Mouse (Mus musculus) kidney, embryonic 14.5 days (tissue): ENCODE results near the gene Cd274. TPM values are rescaled to one million over a fixed set of nuclear protein-coding genes. Genes with fewer than 3 reads are reported as not detected.

Experiments used
- ATAC-seq: fragments of 200-750 bp; cut with Nextera tagmentation; 2 replicates; pipeline ENCODE4 v1.8.0; 2017; ENCODE audit warnings: moderate number of reproducible peaks, mild to moderate bottlenecking, moderate TSS enrichment, moderate library complexity; ENCODE audit not compliant: low FRiP score, low TSS enrichment
- H3K27ac ChIP-seq: fragments of 300-500 bp; sonication (generic); 2 replicates; pipeline ENCODE4 v1.5.1; 2014; ENCODE audit warnings: low read depth, mild to moderate bottlenecking, low read length, moderate library complexity, mixed read lengths
- H3K27me3 ChIP-seq: fragments of 300-500 bp; sonication (generic); 2 replicates; pipeline ENCODE4 v1.6.1; 2014; ENCODE audit warnings: mild to moderate bottlenecking, low read length; ENCODE audit not compliant: control insufficient read depth, insufficient read depth
- H3K36me3 ChIP-seq: fragments of 300-500 bp; sonication (generic); 2 replicates; pipeline ENCODE4 v1.6.1; 2014; ENCODE audit warnings: low read length, mixed read lengths; ENCODE audit not compliant: control insufficient read depth, insufficient read depth
- H3K4me1 ChIP-seq: fragments of 300-500 bp; sonication (generic); 2 replicates; pipeline ENCODE4 v1.6.1; 2014; ENCODE audit warnings: low read length, mixed read lengths; ENCODE audit not compliant: control insufficient read depth, insufficient read depth
- H3K4me2 ChIP-seq: fragments of 300-500 bp; sonication (generic); replicated peaks from 2 replicates; pipeline ENCODE4 v1.6.1; 2014; ENCODE audit warnings: low read depth, mild to moderate bottlenecking, low read length
- H3K4me3 ChIP-seq: fragments of 300-500 bp; sonication (generic); 2 replicates; pipeline ENCODE4 v1.5.1; 2014; ENCODE audit warnings: mild to moderate bottlenecking, low read length
- H3K9ac ChIP-seq: fragments of 300-500 bp; sonication (generic); 2 replicates; pipeline ENCODE4 v1.6.1; 2014; ENCODE audit warnings: low read depth, mild to moderate bottlenecking, low read length, moderate library complexity
- H3K9me3 ChIP-seq: fragments of 300-500 bp; sonication (generic); 2 replicates; pipeline ENCODE4 v1.6.1; 2016; ENCODE audit warnings: low read length; ENCODE audit not compliant: control insufficient read depth
- WGBS: fragments of 180-500 bp; shearing (Covaris S2); extraction: QIAGEN DNeasy Blood & Tissue Kit; methylation state at CpG from one replicate; pipeline ENCODE4 v1.1.7; 2014; 5-methylcytosine and 5-hydroxymethylcytosine counted together
- polyA plus RNA-seq: library from polyadenylated mRNA; unstranded; fragments of >200 nt; fragmentation: Nextera tagmentation; extraction: Ambion mirVana; gene quantifications from 2 replicates; pipeline ENCODE4 v1.2.1, GENCODE M21; 2014

Gene Cd274
- 0.19 and 0.39 TPM in 2 replicates for polyA plus RNA-seq

GRCm38 (mm10) chr19:29366969-29367622 lies at the start of gene Cd274, which contains the start of gene Plgrkt:
Gene Cd274 (plus strand): TSS chr19:29367455.
Gene Plgrkt (minus strand): TSS chr19:29367390.
- Histone ChIP-seq H3K9ac (peak within 1 kb of the TSS; percentile 38), H3K4me3 (peak within 1 kb of the TSS; percentile 50), H3K36me3 (no peaks in the 10 kb centered on the region), H3K9me3 (no peaks in the 10 kb centered on the region), H3K4me1 (peaks cover 3% of the 10 kb centered on the region; the same call in 1 of the 2 replicates), H3K27ac (no peak within 1 kb of the TSS), H3K4me2 (peak within 1 kb of the TSS; percentile 59), H3K27me3 (no peaks in the 10 kb centered on the region)
- ATAC-seq, result peak; percentile 73; the same call in 1 of the 2 replicates
- 5% methylated on average over 26 of the region's 26 CpGs for WGBS

GRCm38 (mm10) chr19:29323416-29324049 lies 43.7 kb upstream of the Cd274 start:
- Histone ChIP-seq H3K4me1 (no peaks in the 10 kb centered on the region), H3K4me3 (no peak overlapping the region), H3K9me3 (no peaks in the 10 kb centered on the region), H3K36me3 (no peaks in the 10 kb centered on the region), H3K27me3 (no peaks in the 10 kb centered on the region), H3K4me2 (no peak overlapping the region), H3K27ac (no peak overlapping the region), H3K9ac (no peak overlapping the region)
- ATAC-seq, result no peak
- 77% methylated on average over 8 of the region's 8 CpGs for whole genome bisulfite sequencing

- 2% methylated on average over 28 of the region's 31 CpGs for WGBS
Observed at GRCm38 (mm10) chr19:29325053-29325851, 42.0 kb upstream of the Cd274 start, which contains the start of gene Insl6. Gene Insl6 (minus strand): TSS chr19:29325356.

GRCm38 (mm10) chr19:29325852-29326180 lies 41.4 kb upstream of the Cd274 start:
- Histone ChIP-seq H3K27me3 (no peaks in the 10 kb centered on the region), H3K9ac (no peak overlapping the region), H3K27ac (no peak overlapping the region), H3K4me2 (peak overlapping the region; percentile 58), H3K4me3 (peak overlapping the region; percentile 41; the same call in 1 of the 2 replicates), H3K4me1 (no peaks in the 10 kb centered on the region), H3K9me3 (no peaks in the 10 kb centered on the region), H3K36me3 (no peaks in the 10 kb centered on the region)
- WGBS, result 61% methylated on average over 9 of the region's 9 CpGs
- 0 out of 2 replicates have a peak, but pooled peaks have one; percentile 41 for ATAC-seq

More at GRCm38 (mm10) chr19:29325053-29325851, 42.0 kb upstream of the Cd274 start, which contains the start of gene Insl6:
- Histone ChIP-seq H3K27me3 (no peaks in the 10 kb centered on the region), H3K4me2 (peak within 1 kb of the TSS; percentile 58), H3K9ac (peak within 1 kb of the TSS; percentile 51), H3K27ac (no peak within 1 kb of the TSS), H3K9me3 (no peaks in the 10 kb centered on the region), H3K36me3 (no peaks in the 10 kb centered on the region), H3K4me3 (peak within 1 kb of the TSS; percentile 41), H3K4me1 (no peaks in the 10 kb centered on the region)
- ATAC-seq, result peak; percentile 97

- no peak for ATAC-seq
- Histone ChIP-seq H3K4me1 (no peaks in the 10 kb centered on the region), H3K27me3 (no peaks in the 10 kb centered on the region), H3K9me3 (no peaks in the 10 kb centered on the region), H3K9ac (no peak overlapping the region), H3K27ac (no peak overlapping the region), H3K4me2 (no peak overlapping the region), H3K4me3 (no peak overlapping the region), H3K36me3 (no peaks in the 10 kb centered on the region)
- WGBS, result 91% methylated on average over 4 of the region's 4 CpGs
Observed at GRCm38 (mm10) chr19:29326396-29326795, 40.9 kb upstream of the Cd274 start.

- ATAC-seq, result no peak
- no peak overlapping the region for H3K4me3 ChIP-seq
- no peak overlapping the region for H3K27ac ChIP-seq
- WGBS, result 89% methylated on average over 13 of the region's 13 CpGs
- no peaks in the 10 kb centered on the region for H3K4me1 ChIP-seq
- H3K9me3 ChIP-seq, result no peaks in the 10 kb centered on the region
- no peaks in the 10 kb centered on the region for H3K27me3 ChIP-seq
- no peak overlapping the region for H3K4me2 ChIP-seq
- H3K36me3 ChIP-seq, result no peaks in the 10 kb centered on the region
- H3K9ac ChIP-seq, result no peak overlapping the region
Observed at GRCm38 (mm10) chr19:29326822-29327552, 40.3 kb upstream of the Cd274 start.

- Histone ChIP-seq H3K27ac (no peak within 1 kb of the TSS), H3K9ac (peak within 1 kb of the TSS; percentile 54), H3K27me3 (no peaks in the 10 kb centered on the region), H3K4me2 (peak within 1 kb of the TSS; percentile 78), H3K9me3 (no peaks in the 10 kb centered on the region), H3K36me3 (no peaks in the 10 kb centered on the region), H3K4me1 (no peaks in the 10 kb centered on the region), H3K4me3 (peak within 1 kb of the TSS; percentile 44)
- 0 out of 2 replicates have a peak, but pooled peaks have one; percentile 62 for ATAC-seq
- WGBS, result 2% methylated on average over 23 of the region's 23 CpGs
Observed at GRCm38 (mm10) chr19:29334068-29334745, 33.0 kb upstream of the Cd274 start, which contains the start of gene Rln1. Gene Rln1 (minus strand): TSS chr19:29334670.

- Histone ChIP-seq H3K27me3 (no peaks in the 10 kb centered on the region), H3K4me3 (no peak overlapping the region), H3K9ac (no peak overlapping the region), H3K9me3 (no peaks in the 10 kb centered on the region), H3K36me3 (no peaks in the 10 kb centered on the region), H3K4me1 (no peaks in the 10 kb centered on the region), H3K27ac (no peak overlapping the region), H3K4me2 (no peak overlapping the region)
- ATAC-seq, result no peak
- 80% methylated on average over 2 of the region's 2 CpGs for WGBS
Observed at GRCm38 (mm10) chr19:29336624-29337023, 30.6 kb upstream of the Cd274 start.
